Mouse (Mus musculus): ENCODE results near the gene Mycbpap. TPM values are rescaled to one million over a fixed set of nuclear protein-coding genes. Genes with fewer than 3 reads are reported as not detected.
A peak's percentile ranks its signal among the peaks of the same experiment; 100 is the strongest.

Gene Mycbpap
- total RNA-seq, 2 experiments from 2014 or later: 5.4 TPM; not detected in 1

- ATAC-seq (replicated peaks; ENCODE audit: poor library complexity, severe bottlenecking): no peak
These were observed 38.1 kb downstream of the Mycbpap start for GRCm38 (mm10) chr11:94483436-94483835.

GRCm38 (mm10) chr11:94482738-94483137, 38.8 kb downstream of the Mycbpap start:
- no peak for ATAC-seq (replicated peaks; ENCODE audit: poor library complexity, severe bottlenecking)

GRCm38 (mm10) chr11:94481963-94482362, 39.6 kb downstream of the Mycbpap start:
- no peak for ATAC-seq (replicated peaks; ENCODE audit: poor library complexity, severe bottlenecking)

GRCm38 (mm10) chr11:94480382-94480781, 41.2 kb downstream of the Mycbpap start:
- no peak for ATAC-seq (replicated peaks; ENCODE audit: poor library complexity, severe bottlenecking)

GRCm38 (mm10) chr11:94477651-94478050, 43.9 kb downstream of the Mycbpap start:
- ATAC-seq (replicated peaks; ENCODE audit: poor library complexity, severe bottlenecking): no peak

- 0 out of 2 replicates have a peak, but pooled peaks have one; percentile 6 for ATAC-seq (replicated peaks; ENCODE audit: poor library complexity, severe bottlenecking)
These were observed 45.8 kb downstream of the Mycbpap start for GRCm38 (mm10) chr11:94475722-94476121.

GRCm38 (mm10) chr11:94474544-94474910, 47.0 kb downstream of the Mycbpap start:
- no peak for ATAC-seq (replicated peaks; ENCODE audit: poor library complexity, severe bottlenecking)

GRCm38 (mm10) chr11:94473707-94474543, 47.6 kb downstream of the Mycbpap start, which contains the start of gene Cacna1g:
Cacna1g (minus strand) TSS chr11:94474198.
- peak; percentile 84 for ATAC-seq (replicated peaks; ENCODE audit: poor library complexity, severe bottlenecking)

GRCm38 (mm10) chr11:94472916-94473706, 48.4 kb downstream of the Mycbpap start:
- 0 out of 2 replicates have a peak, but pooled peaks have one; percentile 7 for ATAC-seq (replicated peaks; ENCODE audit: poor library complexity, severe bottlenecking)

GRCm38 (mm10) chr11:94472585-94472915, 49.0 kb downstream of the Mycbpap start:
- no peak for ATAC-seq (replicated peaks; ENCODE audit: poor library complexity, severe bottlenecking)

- no peak for ATAC-seq (replicated peaks; ENCODE audit: poor library complexity, severe bottlenecking)
These were observed 49.6 kb downstream of the Mycbpap start for GRCm38 (mm10) chr11:94471740-94472584.

- ATAC-seq (replicated peaks; ENCODE audit: poor library complexity, severe bottlenecking): no peak
These were observed 51.2 kb downstream of the Mycbpap start for GRCm38 (mm10) chr11:94470391-94470790.

GRCm38 (mm10) chr11:94469136-94470064, 52.1 kb downstream of the Mycbpap start:
- ATAC-seq (replicated peaks; ENCODE audit: poor library complexity, severe bottlenecking): no peak

- ATAC-seq (replicated peaks; ENCODE audit: poor library complexity, severe bottlenecking): no peak
These were observed 52.9 kb downstream of the Mycbpap start for GRCm38 (mm10) chr11:94468582-94469064.

- no peak for ATAC-seq (replicated peaks; ENCODE audit: poor library complexity, severe bottlenecking)
These were observed 55.1 kb downstream of the Mycbpap start for GRCm38 (mm10) chr11:94466333-94466855.

- no peak for ATAC-seq (replicated peaks; ENCODE audit: poor library complexity, severe bottlenecking)
These were observed 57.4 kb downstream of the Mycbpap start for GRCm38 (mm10) chr11:94464170-94464569.

- no peak for ATAC-seq (replicated peaks; ENCODE audit: poor library complexity, severe bottlenecking)
These were observed 59.7 kb downstream of the Mycbpap start for GRCm38 (mm10) chr11:94461856-94462255.

GRCm38 (mm10) chr11:94457001-94457400, 64.5 kb downstream of the Mycbpap start:
- ATAC-seq (replicated peaks; ENCODE audit: poor library complexity, severe bottlenecking): no peak

- no peak for ATAC-seq (replicated peaks; ENCODE audit: poor library complexity, severe bottlenecking)
These were observed 65.2 kb downstream of the Mycbpap start for GRCm38 (mm10) chr11:94456347-94456746.
